Mouse (Mus musculus) neural tube, embryonic 14.5 days (tissue): ENCODE measurements around the gene Kif26b. TPM values are rescaled to one million over a fixed set of nuclear protein-coding genes. Genes with fewer than 3 reads are reported as not detected.

ENCODE experiments used
- ATAC-seq: fragments of 200-750 bp; cut with Nextera tagmentation; 2 replicates; pipeline ENCODE4 v1.8.0; 2017; ENCODE audit warnings: low read depth, mild to moderate bottlenecking, moderate TSS enrichment, moderate library complexity
- H3K27ac ChIP-seq: fragments of 300-500 bp; sonication (generic); 2 replicates; pipeline ENCODE4 v1.5.1; 2014; ENCODE audit warnings: low read depth, mild to moderate bottlenecking, control low read depth, low read length, moderate library complexity, mixed read lengths
- H3K27me3 ChIP-seq: fragments of 300-500 bp; sonication (generic); 2 replicates; pipeline ENCODE4 v1.6.1; 2014; ENCODE audit warnings: low read length; ENCODE audit not compliant: control insufficient read depth, insufficient read depth
- H3K36me3 ChIP-seq: fragments of 300-500 bp; sonication (generic); 2 replicates; pipeline ENCODE4 v1.6.1; 2014; ENCODE audit warnings: low read length, mixed read lengths; ENCODE audit not compliant: control insufficient read depth, insufficient read depth
- H3K4me1 ChIP-seq: fragments of 300-500 bp; sonication (generic); 2 replicates; pipeline ENCODE4 v1.6.1; 2014; ENCODE audit warnings: low read length; ENCODE audit not compliant: control insufficient read depth, insufficient read depth
- H3K4me2 ChIP-seq: fragments of 300-500 bp; sonication (generic); 2 replicates; pipeline ENCODE4 v1.6.1; 2014; ENCODE audit warnings: mild to moderate bottlenecking, low read depth, low read length, control low read depth
- H3K4me3 ChIP-seq: fragments of 300-500 bp; sonication (generic); 2 replicates; pipeline ENCODE4 v1.5.1; 2014; ENCODE audit warnings: low read depth, low read length, control low read depth, mixed read lengths
- H3K9ac ChIP-seq: fragments of 300-500 bp; sonication (generic); replicated peaks from 2 replicates; pipeline ENCODE4 v1.6.1; 2014; ENCODE audit warnings: low read depth, mild to moderate bottlenecking, control low read depth, low read length, mixed read lengths
- H3K9me3 ChIP-seq: fragments of 300-500 bp; sonication (generic); 2 replicates; pipeline ENCODE4 v1.6.1; 2016; ENCODE audit warnings: low read length; ENCODE audit not compliant: control insufficient read depth
- WGBS: fragments of 180-500 bp; shearing (Covaris S2); extraction: QIAGEN DNeasy Blood & Tissue Kit; methylation state at CpG from one replicate; pipeline ENCODE4 v1.1.7; 2014; 5-methylcytosine and 5-hydroxymethylcytosine counted together
- polyA plus RNA-seq: library from polyadenylated mRNA; unstranded; fragments of >200 nt; fragmentation: Nextera tagmentation; extraction: Ambion mirVana; gene quantifications from 2 replicates; pipeline ENCODE4 v1.2.1, GENCODE M21; 2014

The Kif26b gene
- polyA plus RNA-seq, 1 experiment from 2014 or later, result 18.5 TPM

- H3K27ac ChIP-seq, result no peak overlapping the region
- H3K9ac ChIP-seq, result no peak overlapping the region
- no peaks in the 10 kb centered on the region for H3K4me1 ChIP-seq
- no peaks in the 10 kb centered on the region for H3K9me3 ChIP-seq
- no peaks in the 10 kb centered on the region for H3K27me3 ChIP-seq
- H3K36me3 ChIP-seq, result no peaks in the 10 kb centered on the region
- H3K4me2 ChIP-seq, result no peak overlapping the region
- ATAC-seq, result no peak
- H3K4me3 ChIP-seq, result no peak overlapping the region
- 65% methylated on average over 5 of the region's 5 CpGs for whole genome bisulfite sequencing
Measured at GRCm38 (mm10) chr1:178661556-178661955, 132.6 kb downstream of the Kif26b start.

- no peaks in the 10 kb centered on the region for H3K36me3 ChIP-seq
- ATAC-seq, result no peak
- no peak overlapping the region for H3K4me2 ChIP-seq
- H3K27me3 ChIP-seq, result no peaks in the 10 kb centered on the region
- H3K4me1 ChIP-seq, result no peaks in the 10 kb centered on the region
- H3K9me3 ChIP-seq, result no peaks in the 10 kb centered on the region
- no peak overlapping the region for H3K27ac ChIP-seq
- H3K9ac ChIP-seq, result no peak overlapping the region
- WGBS, result 91% methylated on average over 1 of the region's 1 CpGs
- H3K4me3 ChIP-seq, result no peak overlapping the region
Measured at GRCm38 (mm10) chr1:178663539-178663938, 134.6 kb downstream of the Kif26b start.

GRCm38 (mm10) chr1:178664271-178664969, 135.5 kb downstream of the Kif26b start:
- Histone ChIP-seq H3K36me3 (no peaks in the 10 kb centered on the region), H3K9me3 (no peaks in the 10 kb centered on the region), H3K27me3 (no peaks in the 10 kb centered on the region), H3K4me3 (no peak overlapping the region), H3K27ac (no peak overlapping the region), H3K4me2 (no peak overlapping the region), H3K4me1 (no peaks in the 10 kb centered on the region), H3K9ac (no peak overlapping the region)
- ATAC-seq, result no peak
- 74% methylated on average over 5 of the region's 5 CpGs for WGBS

- no peak overlapping the region for H3K4me2 ChIP-seq
- WGBS, result 81% methylated on average over 7 of the region's 7 CpGs
Measured at GRCm38 (mm10) chr1:178666524-178666923, 137.6 kb downstream of the Kif26b start.

GRCm38 (mm10) chr1:178667808-178668207, 138.9 kb downstream of the Kif26b start:
- Histone ChIP-seq H3K36me3 (no peaks in the 10 kb centered on the region), H3K9me3 (no peaks in the 10 kb centered on the region), H3K4me2 (no peak overlapping the region), H3K27ac (no peak overlapping the region), H3K27me3 (no peaks in the 10 kb centered on the region), H3K9ac (no peak overlapping the region), H3K4me1 (no peaks in the 10 kb centered on the region), H3K4me3 (no peak overlapping the region)
- whole genome bisulfite sequencing, result 78% methylated on average over 7 of the region's 7 CpGs
- ATAC-seq, result no peak

More at GRCm38 (mm10) chr1:178666524-178666923, 137.6 kb downstream of the Kif26b start:
- no peak overlapping the region for H3K27ac ChIP-seq
- no peak for ATAC-seq
- H3K4me3 ChIP-seq, result no peak overlapping the region
- H3K9me3 ChIP-seq, result no peaks in the 10 kb centered on the region
- H3K27me3 ChIP-seq, result no peaks in the 10 kb centered on the region
- no peaks in the 10 kb centered on the region for H3K36me3 ChIP-seq
- no peak overlapping the region for H3K9ac ChIP-seq
- no peaks in the 10 kb centered on the region for H3K4me1 ChIP-seq

GRCm38 (mm10) chr1:178668907-178669306, 140.0 kb downstream of the Kif26b start:
- no peaks in the 10 kb centered on the region for H3K27me3 ChIP-seq
- H3K36me3 ChIP-seq, result no peaks in the 10 kb centered on the region
- H3K9ac ChIP-seq, result no peak overlapping the region
- H3K4me1 ChIP-seq, result 0 out of 2 replicates have a peak, but pooled peaks cover 2% of the 10 kb centered on the region
- no peak for ATAC-seq
- H3K9me3 ChIP-seq, result no peaks in the 10 kb centered on the region
- H3K4me3 ChIP-seq, result no peak overlapping the region
- 93% methylated on average over 4 of the region's 4 CpGs for WGBS
- H3K27ac ChIP-seq, result no peak overlapping the region
- no peak overlapping the region for H3K4me2 ChIP-seq

- peak; percentile 19; the same call in 1 of the 2 replicates for ATAC-seq
- H3K4me1 ChIP-seq, result peaks cover 10% of the 10 kb centered on the region
- H3K27me3 ChIP-seq, result no peaks in the 10 kb centered on the region
- H3K9me3 ChIP-seq, result no peaks in the 10 kb centered on the region
- H3K36me3 ChIP-seq, result no peaks in the 10 kb centered on the region
- no peak overlapping the region for H3K4me2 ChIP-seq
- no peak overlapping the region for H3K4me3 ChIP-seq
- H3K9ac ChIP-seq, result no peak overlapping the region
- WGBS, result 25% methylated on average over 7 of the region's 7 CpGs
- H3K27ac ChIP-seq, result no peak overlapping the region
Measured at GRCm38 (mm10) chr1:178673051-178673450, 144.1 kb downstream of the Kif26b start.

- Histone ChIP-seq H3K4me1 (peaks cover 10% of the 10 kb centered on the region), H3K27ac (no peak overlapping the region), H3K27me3 (no peaks in the 10 kb centered on the region), H3K4me3 (no peak overlapping the region), H3K9ac (no peak overlapping the region), H3K4me2 (no peak overlapping the region), H3K9me3 (no peaks in the 10 kb centered on the region), H3K36me3 (no peaks in the 10 kb centered on the region)
- no peak for ATAC-seq
- WGBS, result 62% methylated on average over 2 of the region's 2 CpGs
Measured at GRCm38 (mm10) chr1:178673506-178673905, 144.6 kb downstream of the Kif26b start.

- no peak overlapping the region for H3K27ac ChIP-seq
- ATAC-seq, result no peak
- 89% methylated on average over 3 of the region's 3 CpGs for WGBS
- no peak overlapping the region for H3K4me2 ChIP-seq
- no peak overlapping the region for H3K9ac ChIP-seq
- no peaks in the 10 kb centered on the region for H3K27me3 ChIP-seq
- peaks cover 10% of the 10 kb centered on the region for H3K4me1 ChIP-seq
- H3K36me3 ChIP-seq, result no peaks in the 10 kb centered on the region
- no peak overlapping the region for H3K4me3 ChIP-seq
- no peaks in the 10 kb centered on the region for H3K9me3 ChIP-seq
Measured at GRCm38 (mm10) chr1:178675542-178676252, 146.8 kb downstream of the Kif26b start.
